Mouse (Mus musculus): ENCODE results near the gene Mfsd12. TPM values are rescaled to one million over a fixed set of nuclear protein-coding genes. Genes with fewer than 3 reads are reported as not detected.
A peak's percentile ranks its signal among the peaks of the same experiment; 100 is the strongest.

Gene Mfsd12
- total and polyA plus RNA-seq, 3 experiments, result 22.5 to 29.0 TPM; not detected in 1

DNA sequence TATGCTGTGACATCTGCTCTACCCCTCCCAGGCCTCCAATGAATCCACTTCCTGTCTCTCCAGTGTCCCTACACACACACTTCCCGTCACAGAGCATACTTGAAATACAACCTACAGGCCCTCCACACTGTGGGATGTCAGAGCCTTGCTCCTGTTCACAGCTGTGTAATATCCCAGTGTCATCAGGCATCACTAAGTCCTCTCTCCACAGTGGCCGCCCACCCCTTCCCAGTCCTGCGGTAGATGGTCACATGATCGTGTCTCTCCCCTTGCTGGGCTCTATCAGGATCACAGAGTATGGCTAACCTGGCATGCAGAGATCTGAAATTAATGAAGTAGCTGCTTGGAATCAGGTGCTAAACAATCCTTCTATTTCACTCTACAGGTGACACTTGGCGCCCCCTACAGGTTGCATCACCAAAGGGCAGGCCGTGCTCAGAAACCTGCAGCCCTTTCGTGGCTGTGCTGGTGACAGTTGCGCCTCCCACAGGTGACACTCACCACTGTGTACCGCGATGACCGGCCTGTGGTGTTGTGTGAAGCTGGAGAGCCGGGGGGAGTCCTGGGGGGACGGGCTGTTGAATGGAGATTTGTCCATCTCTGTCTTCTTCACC is 48.4 kb downstream of the Mfsd12 start (continued):
- TF ChIP-seq USF1 (IDR thresholded peaks at IDR 0.05; ENCODE audit: low read depth, low read length) (0 out of 2 replicates have a peak, but pooled peaks have one; percentile 10), E2F4 (IDR thresholded peaks at IDR 0.05; ENCODE audit: borderline replicate concordance, low read depth, low read length) (no peak)

DNA sequence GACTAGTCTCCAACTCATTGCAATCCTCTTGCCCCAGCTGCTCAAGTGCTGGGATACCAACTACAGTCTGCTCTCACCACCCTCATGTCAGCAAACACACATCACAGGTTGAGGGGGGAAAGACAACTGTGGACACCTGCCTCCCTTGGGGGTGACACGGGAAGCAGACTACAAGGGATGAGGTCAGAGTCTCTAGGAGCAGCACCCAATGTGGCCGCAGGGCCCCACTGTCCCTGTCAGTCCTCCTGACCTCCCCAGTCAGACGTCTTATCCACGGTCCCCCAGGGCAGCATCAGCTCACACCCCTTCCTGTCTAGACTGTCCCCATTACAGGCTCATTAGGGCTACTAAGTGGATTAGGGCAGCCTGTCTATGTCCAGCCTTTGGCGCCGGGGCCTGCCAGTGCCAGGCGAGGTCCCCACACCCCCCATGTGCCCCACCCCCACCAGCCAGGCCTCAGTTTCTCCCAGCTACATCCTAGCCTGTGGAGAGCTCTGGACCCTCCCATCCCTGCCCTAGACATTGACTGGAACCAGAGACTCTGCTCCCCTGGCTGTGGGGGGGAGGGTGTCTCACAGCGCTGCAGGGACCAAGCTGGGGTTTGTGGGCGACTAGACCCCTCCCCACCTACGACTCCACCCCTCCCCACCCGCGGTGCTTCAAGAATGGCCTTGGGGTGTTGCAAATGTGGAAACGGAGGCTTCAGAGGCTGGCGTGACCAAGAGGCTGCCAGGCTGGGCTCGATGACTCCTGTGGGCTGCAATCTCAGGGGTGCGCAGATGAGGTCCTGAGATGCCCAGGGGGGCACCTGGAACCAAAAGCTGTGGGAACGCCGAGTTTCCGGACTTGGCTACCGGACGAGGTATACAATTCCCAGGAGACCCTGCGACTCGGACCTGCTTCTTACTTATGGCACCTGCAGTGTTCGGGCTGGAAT is 49.5 kb downstream of the Mfsd12 start:
- Histone ChIP-seq H3K9ac (ENCODE audit: control insufficient read depth, low read depth, low read length, poor library complexity, severe bottlenecking) (peak overlapping the region; percentile 21), H3K79me2 (ENCODE audit: control insufficient read depth, insufficient read depth, low read length, poor library complexity) (no peaks in the 10 kb centered on the region), H3K27me3 (ENCODE audit: control insufficient read depth in 1 of 2, insufficient read depth in 2 of 2, low read length in 2 of 2) (no peaks in the 10 kb centered on the region), H3K27ac (ENCODE audit: control insufficient read depth, low read depth, low read length) (peak overlapping the region; percentile 29; the same call in 1 of the 2 replicates), H3K4me1 (ENCODE audit: control insufficient read depth in 1 of 2, insufficient read depth in 2 of 2, low read length in 2 of 2) (peaks cover 3 to 29% of the 10 kb centered on the region in 2 experiments; a peak in 3 of 4 replicates), H3K36me3 (ENCODE audit: control insufficient read depth in 1 of 2, insufficient read depth in 2 of 2, low read length in 2 of 2) (peaks cover 0 to 16% of the 10 kb centered on the region in 2 experiments; a peak in 2 of 4 replicates), H3K9me3 (replicated peaks; ENCODE audit: insufficient read depth, low read length) (no peaks in the 10 kb centered on the region), H3K4me3 (ENCODE audit: control insufficient read depth in 1 of 2, insufficient read depth in 1 of 2, low read depth in 2 of 2, low read length in 2 of 2) (peak overlapping the region in 1 of 2 experiments; percentile 16; a peak in 1 of 4 replicates)
- no peak for TF ChIP-seq JUND (IDR thresholded peaks at IDR 0.05; ENCODE audit: low read depth, low read length)
- TF ChIP-seq POLR2AphosphoS5 (IDR thresholded peaks at IDR 0.05; ENCODE audit: borderline replicate concordance, low read depth, low read length), result no peak
- no peak for TF ChIP-seq TCF12 (IDR thresholded peaks at IDR 0.05; ENCODE audit: low read depth, low read length)
- TF ChIP-seq GABPA (IDR thresholded peaks at IDR 0.05; ENCODE audit: low read depth, low read length), result no peak
- no peak for TF ChIP-seq SIN3A (IDR thresholded peaks at IDR 0.05; ENCODE audit: low read length)
- no peak for TF ChIP-seq NRF1 (IDR thresholded peaks at IDR 0.05; ENCODE audit: insufficient read depth, low read depth, low read length, poor library complexity, severe bottlenecking)
- no peak for TF ChIP-seq KAT2A (conservative IDR thresholded peaks at IDR 0.05; ENCODE audit: low read depth, low read length)
- no peak for TF ChIP-seq GATA1 (IDR thresholded peaks at IDR 0.05; ENCODE audit: low read depth, low read length)
- TF ChIP-seq POLR2AphosphoS2 (IDR thresholded peaks at IDR 0.05; ENCODE audit: low read length), result no peak
- no peak for TF ChIP-seq RAD21 (IDR thresholded peaks at IDR 0.05; ENCODE audit: low read depth, low read length)
- TF ChIP-seq E2F4 (IDR thresholded peaks at IDR 0.05; ENCODE audit: borderline replicate concordance, low read depth, low read length), result no peak
- no peak for TF ChIP-seq MYC (IDR thresholded peaks at IDR 0.05; ENCODE audit: low read depth, low read length)
- TF ChIP-seq MAX (IDR thresholded peaks at IDR 0.05; ENCODE audit: low read length), result no peak
- TF ChIP-seq ZKSCAN1 (IDR thresholded peaks at IDR 0.05; ENCODE audit: low read depth, low read length), result no peak
- no peak for TF ChIP-seq EP300 (IDR thresholded peaks at IDR 0.05; ENCODE audit: low read depth in 1 of 2, low read length in 2 of 2)
- no peak for TF ChIP-seq USF1 (IDR thresholded peaks at IDR 0.05; ENCODE audit: low read depth, low read length)
- TF ChIP-seq RCOR1 (IDR thresholded peaks at IDR 0.05; ENCODE audit: low read depth, low read length), result no peak
- DNase-seq (ENCODE audit: low read depth, low spot score), result no peak

All from MEL (cell line).